Mouse (Mus musculus): ENCODE data around the gene Ccl9. TPM values are rescaled to one million over a fixed set of nuclear protein-coding genes. Genes with fewer than 3 reads are reported as not detected.

The Ccl9 gene
- total RNA-seq (2014; fragmentation: Nextera tagmentation): 4.4 and 11.6 TPM in 2 replicates
- 2.0 and 3.4 TPM in 2 replicates for total RNA-seq (2017)
- polyA plus RNA-seq (2012): 0.09 and 0.13 TPM in 2 replicates

DNA sequence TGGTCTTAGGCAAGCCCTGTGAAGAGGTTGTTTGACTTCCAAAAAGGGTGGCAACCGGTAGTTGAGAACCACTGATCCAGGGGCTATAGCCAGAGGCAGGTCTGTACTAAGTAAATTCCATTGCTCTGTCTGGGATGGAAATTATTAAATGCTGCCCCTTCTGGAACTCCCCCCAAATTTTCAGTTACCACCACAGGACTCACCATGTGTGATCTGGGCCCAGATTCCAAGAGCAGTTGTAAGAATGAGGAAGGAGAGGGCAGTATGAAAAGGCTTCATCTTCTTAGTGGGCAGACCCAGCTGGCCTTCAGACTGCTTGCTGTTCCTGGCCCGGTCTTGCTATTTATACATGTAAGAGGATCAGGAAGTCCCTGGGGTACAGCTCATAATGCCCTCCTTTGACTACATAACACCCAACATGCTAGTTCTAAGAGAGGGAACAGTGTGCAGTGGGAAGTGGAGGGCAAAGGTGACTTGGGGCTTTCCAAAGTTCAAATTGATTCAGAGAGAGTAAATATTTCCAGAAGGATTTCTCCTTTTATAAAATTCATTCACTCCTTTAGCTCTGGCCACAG lies at the start of gene Ccl9:
TSS of gene Ccl9 (minus strand) at position 451 of the 575 bp plus-strand sequence.
- no peak for TF ChIP-seq CTCF (IDR thresholded peaks at IDR 0.05; ENCODE audit: low read depth, low read length)
- TF ChIP-seq POLR2AphosphoS5 (IDR thresholded peaks at IDR 0.05; ENCODE audit: insufficient replicate concordance, low read depth, low read length): no peak
- TF ChIP-seq GATA1 (IDR thresholded peaks at IDR 0.05; ENCODE audit: borderline replicate concordance, low read length): no peak
- no peak for TF ChIP-seq TAL1 (conservative IDR thresholded peaks at IDR 0.05; ENCODE audit: low read depth, low read length)
- TF ChIP-seq GATA2 (IDR thresholded peaks at IDR 0.05; ENCODE audit: borderline replicate concordance, low read depth, low read length): no peak
- Histone ChIP-seq H3K9me3 (replicated peaks) (no peaks in the 10 kb centered on the region), H3K36me3 (replicated peaks) (no peaks in the 10 kb centered on the region), H3K4me1 (ENCODE audit: insufficient read depth, low read depth, low read length) (no peaks in the 10 kb centered on the region), H3K27me3 (ENCODE audit: insufficient read depth, low read length) (no peaks in the 10 kb centered on the region), H3K4me3 (ENCODE audit: low read depth, low read length) (no peak within 1 kb of the TSS)
- DNase-seq (ENCODE audit: low spot score) (no peak), ATAC-seq (ENCODE audit: extremely low read depth, insufficient number of reproducible peaks, low FRiP score, poor library complexity, severe bottlenecking) (no peak)

DNA sequence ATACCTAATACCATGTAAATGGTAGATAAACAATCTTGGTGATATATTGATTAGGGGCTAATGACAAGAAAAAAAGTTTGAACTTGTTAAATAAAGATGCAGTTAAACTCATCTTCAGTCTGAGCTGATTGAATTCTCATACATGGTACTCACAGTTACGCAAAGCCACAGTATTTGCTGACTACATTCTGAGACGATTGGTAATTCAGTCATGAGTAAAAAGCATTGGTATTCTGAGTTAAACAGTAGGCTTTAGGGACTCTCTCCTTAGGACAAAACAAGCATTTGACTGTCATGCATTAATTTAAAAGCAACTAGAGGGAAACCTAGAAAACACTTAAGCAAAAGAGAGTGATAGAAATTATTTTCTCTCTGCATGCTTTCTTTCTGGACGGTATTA lies 45.1 kb upstream of the Ccl9 start:
- ATAC-seq (ENCODE audit: extremely low read depth, insufficient number of reproducible peaks, low FRiP score, poor library complexity, severe bottlenecking): no peak
- no peak overlapping the region for H3K4me3 ChIP-seq (ENCODE audit: low read depth, low read length)
- H3K27me3 ChIP-seq (ENCODE audit: insufficient read depth, low read length): peaks cover 13% of the 10 kb centered on the region; the same call in 1 of the 2 replicates
- no peak for DNase-seq (ENCODE audit: low spot score)
- no peak for TF ChIP-seq CTCF (IDR thresholded peaks at IDR 0.05; ENCODE audit: low read depth, low read length)
- TF ChIP-seq POLR2AphosphoS5 (IDR thresholded peaks at IDR 0.05; ENCODE audit: insufficient replicate concordance, low read depth, low read length): no peak
- TF ChIP-seq TAL1 (conservative IDR thresholded peaks at IDR 0.05; ENCODE audit: low read depth, low read length): no peak
- TF ChIP-seq GATA2 (IDR thresholded peaks at IDR 0.05; ENCODE audit: borderline replicate concordance, low read depth, low read length): no peak
- no peak for TF ChIP-seq GATA1 (IDR thresholded peaks at IDR 0.05; ENCODE audit: borderline replicate concordance, low read length)
- no peaks in the 10 kb centered on the region for H3K4me1 ChIP-seq (ENCODE audit: insufficient read depth, low read depth, low read length)
- no peaks in the 10 kb centered on the region for H3K9me3 ChIP-seq (replicated peaks)
- no peaks in the 10 kb centered on the region for H3K36me3 ChIP-seq (replicated peaks)

DNA sequence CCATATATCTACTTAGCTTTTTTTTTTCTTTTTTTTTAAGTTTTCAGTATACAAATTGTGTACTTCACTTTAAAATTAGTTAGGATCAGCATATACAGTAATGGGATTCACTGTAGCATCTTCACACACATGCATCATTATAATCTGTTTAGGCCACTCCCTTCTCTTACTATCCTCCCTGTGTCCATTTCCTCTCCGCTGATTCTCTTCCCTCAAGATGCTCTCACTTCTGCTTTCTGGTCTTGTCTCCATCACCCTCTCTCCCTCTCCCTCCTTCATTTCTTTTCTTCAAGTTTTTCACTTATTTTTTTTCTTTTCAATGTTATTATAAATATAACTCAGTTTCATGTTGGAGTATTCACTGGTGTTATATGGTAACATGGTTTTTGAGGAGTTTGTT lies 40.6 kb upstream of the Ccl9 start:
- H3K4me1 ChIP-seq (ENCODE audit: insufficient read depth, low read depth, low read length): no peaks in the 10 kb centered on the region

DNA sequence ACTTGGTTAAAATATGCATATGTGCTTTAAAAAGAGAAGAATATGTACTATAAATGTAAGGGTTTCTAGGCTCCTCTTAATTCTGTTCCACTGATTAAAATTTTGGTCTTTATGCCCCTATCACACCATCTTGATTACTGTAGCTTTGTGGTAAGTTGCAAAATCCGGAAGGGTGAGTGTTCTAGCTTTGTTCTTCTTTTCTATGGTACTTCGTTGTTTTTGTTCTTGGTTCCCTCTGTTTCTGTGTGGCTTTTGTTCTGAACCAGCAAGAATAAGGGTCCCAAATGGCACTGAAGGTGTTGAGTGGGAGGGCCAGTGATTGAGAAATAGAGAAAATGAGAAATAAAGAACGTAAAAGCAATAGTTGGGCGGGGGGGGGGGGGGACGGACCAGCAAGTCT lies 39.8 kb upstream of the Ccl9 start:
- Histone ChIP-seq H3K36me3 (replicated peaks) (no peaks in the 10 kb centered on the region), H3K4me1 (ENCODE audit: insufficient read depth, low read depth, low read length) (no peaks in the 10 kb centered on the region), H3K9me3 (replicated peaks) (no peaks in the 10 kb centered on the region), H3K4me3 (ENCODE audit: low read depth, low read length) (no peak overlapping the region), H3K27me3 (ENCODE audit: insufficient read depth, low read length) (peaks cover 11% of the 10 kb centered on the region; the same call in 1 of the 2 replicates)
- TF ChIP-seq TAL1 (conservative IDR thresholded peaks at IDR 0.05; ENCODE audit: low read depth, low read length) (no peak), CTCF (IDR thresholded peaks at IDR 0.05; ENCODE audit: low read depth, low read length) (no peak), POLR2AphosphoS5 (IDR thresholded peaks at IDR 0.05; ENCODE audit: insufficient replicate concordance, low read depth, low read length) (no peak)
- ATAC-seq (ENCODE audit: extremely low read depth, insufficient number of reproducible peaks, low FRiP score, poor library complexity, severe bottlenecking): no peak
- no peak for DNase-seq (ENCODE audit: low spot score)

More for the DNA sequence above, 40.6 kb upstream of the Ccl9 start:
- Histone ChIP-seq H3K36me3 (replicated peaks) (no peaks in the 10 kb centered on the region), H3K27me3 (ENCODE audit: insufficient read depth, low read length) (peaks cover 12% of the 10 kb centered on the region; the same call in 1 of the 2 replicates), H3K9me3 (replicated peaks) (no peaks in the 10 kb centered on the region), H3K4me3 (ENCODE audit: low read depth, low read length) (no peak overlapping the region)
- ATAC-seq (ENCODE audit: extremely low read depth, insufficient number of reproducible peaks, low FRiP score, poor library complexity, severe bottlenecking) (no peak), DNase-seq (ENCODE audit: low spot score) (no peak)
- TF ChIP-seq GATA1 (IDR thresholded peaks at IDR 0.05; ENCODE audit: borderline replicate concordance, low read length) (no peak), GATA2 (IDR thresholded peaks at IDR 0.05; ENCODE audit: borderline replicate concordance, low read depth, low read length) (no peak), TAL1 (conservative IDR thresholded peaks at IDR 0.05; ENCODE audit: low read depth, low read length) (no peak), POLR2AphosphoS5 (IDR thresholded peaks at IDR 0.05; ENCODE audit: insufficient replicate concordance, low read depth, low read length) (no peak)

DNA sequence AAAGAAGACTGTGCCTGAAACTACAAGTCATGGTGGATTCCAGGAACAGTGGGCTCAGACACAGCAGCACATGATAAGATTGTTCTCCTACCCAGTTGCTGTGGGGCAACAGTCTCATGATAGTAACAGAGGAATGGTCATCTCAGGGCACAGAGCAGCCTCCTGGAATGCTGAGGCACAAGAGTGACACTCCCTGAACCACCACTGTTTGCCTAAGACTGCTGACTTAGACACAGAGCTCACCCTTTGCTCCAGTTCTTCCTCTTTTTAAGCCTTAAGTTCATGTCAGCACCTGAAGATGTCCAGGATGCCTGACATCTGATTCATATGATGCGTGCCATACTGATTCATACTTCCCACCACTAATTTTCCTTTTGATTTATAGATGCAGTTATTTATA lies 38.1 kb upstream of the Ccl9 start:
- no peak overlapping the region for H3K4me3 ChIP-seq (ENCODE audit: low read depth, low read length)
- no peaks in the 10 kb centered on the region for H3K4me1 ChIP-seq (ENCODE audit: insufficient read depth, low read depth, low read length)
- TF ChIP-seq CTCF (IDR thresholded peaks at IDR 0.05; ENCODE audit: low read depth, low read length) (no peak), GATA1 (IDR thresholded peaks at IDR 0.05; ENCODE audit: borderline replicate concordance, low read length) (no peak), POLR2AphosphoS5 (IDR thresholded peaks at IDR 0.05; ENCODE audit: insufficient replicate concordance, low read depth, low read length) (no peak), TAL1 (conservative IDR thresholded peaks at IDR 0.05; ENCODE audit: low read depth, low read length) (no peak), GATA2 (IDR thresholded peaks at IDR 0.05; ENCODE audit: borderline replicate concordance, low read depth, low read length) (no peak)
- no peaks in the 10 kb centered on the region for H3K36me3 ChIP-seq (replicated peaks)
- peaks cover 7% of the 10 kb centered on the region; the same call in 1 of the 2 replicates for H3K27me3 ChIP-seq (ENCODE audit: insufficient read depth, low read length)
- DNase-seq (ENCODE audit: low spot score) (no peak), ATAC-seq (ENCODE audit: extremely low read depth, insufficient number of reproducible peaks, low FRiP score, poor library complexity, severe bottlenecking) (no peak)
- no peaks in the 10 kb centered on the region for H3K9me3 ChIP-seq (replicated peaks)

DNA sequence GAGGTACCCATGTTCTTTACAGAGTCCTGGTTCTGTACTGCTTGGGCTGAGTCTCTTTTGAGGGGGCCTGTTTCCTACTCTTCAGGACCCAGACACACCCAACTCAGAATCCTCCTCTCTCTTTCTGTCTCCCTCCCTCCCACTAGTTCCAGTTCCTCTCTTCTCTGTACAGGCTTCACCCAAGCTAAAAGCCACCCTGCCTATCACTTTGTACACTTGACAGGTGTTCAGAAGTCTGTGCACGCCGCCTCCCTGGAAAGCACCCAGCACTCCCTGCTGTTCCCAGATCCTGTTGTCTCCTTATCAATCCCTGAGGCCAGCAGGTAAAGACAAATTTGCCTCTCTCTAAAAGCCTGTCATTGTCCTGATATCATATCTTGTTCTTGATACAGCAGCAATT lies 32.5 kb upstream of the Ccl9 start:
- Histone ChIP-seq H3K9me3 (replicated peaks) (no peaks in the 10 kb centered on the region), H3K27me3 (ENCODE audit: insufficient read depth, low read length) (0 out of 2 replicates have a peak, but pooled peaks cover 4% of the 10 kb centered on the region), H3K4me3 (ENCODE audit: low read depth, low read length) (no peak overlapping the region), H3K36me3 (replicated peaks) (no peaks in the 10 kb centered on the region), H3K4me1 (ENCODE audit: insufficient read depth, low read depth, low read length) (no peaks in the 10 kb centered on the region)
- no peak for TF ChIP-seq TAL1 (conservative IDR thresholded peaks at IDR 0.05; ENCODE audit: low read depth, low read length)
- no peak for TF ChIP-seq GATA2 (IDR thresholded peaks at IDR 0.05; ENCODE audit: borderline replicate concordance, low read depth, low read length)
- TF ChIP-seq CTCF (IDR thresholded peaks at IDR 0.05; ENCODE audit: low read depth, low read length): no peak
- TF ChIP-seq POLR2AphosphoS5 (IDR thresholded peaks at IDR 0.05; ENCODE audit: insufficient replicate concordance, low read depth, low read length): no peak
- no peak for TF ChIP-seq GATA1 (IDR thresholded peaks at IDR 0.05; ENCODE audit: borderline replicate concordance, low read length)
- no peak for DNase-seq (ENCODE audit: low spot score)
- ATAC-seq (ENCODE audit: extremely low read depth, insufficient number of reproducible peaks, low FRiP score, poor library complexity, severe bottlenecking): no peak
